Mouse (Mus musculus): ENCODE results near the gene Tmem222.

The Tmem222 gene

GRCm38 (mm10) chr4:133251214-133251613 lies 26.4 kb downstream of the Tmem222 start:
- DNase-seq (ENCODE audit: low spot score in 2 of 2) = no peak

- peak; percentile 67 to 84 for DNase-seq (ENCODE audit: low spot score in 2 of 2)
Observed at GRCm38 (mm10) chr4:133250609-133251008, 27.0 kb downstream of the Tmem222 start.

- DNase-seq (ENCODE audit: low spot score in 2 of 2) = peak in 1 of 2 experiments; percentile 16
Observed at GRCm38 (mm10) chr4:133247806-133248449, 29.7 kb downstream of the Tmem222 start.

GRCm38 (mm10) chr4:133247072-133247471 lies 30.5 kb downstream of the Tmem222 start:
- DNase-seq (ENCODE audit: low spot score in 2 of 2) = no peak

GRCm38 (mm10) chr4:133244289-133244688 lies 33.3 kb downstream of the Tmem222 start:
- no peak for DNase-seq (ENCODE audit: low spot score in 2 of 2)

- no peak for DNase-seq (ENCODE audit: low spot score in 2 of 2)
Observed at GRCm38 (mm10) chr4:133243538-133243937, 34.1 kb downstream of the Tmem222 start.

- no peak for DNase-seq (ENCODE audit: low spot score in 2 of 2)
Observed at GRCm38 (mm10) chr4:133242710-133243109, 34.9 kb downstream of the Tmem222 start.

- DNase-seq (ENCODE audit: low spot score in 2 of 2) = no peak
Observed at GRCm38 (mm10) chr4:133241910-133242309, 35.7 kb downstream of the Tmem222 start.

- peak; percentile 82 to 87 for DNase-seq (ENCODE audit: low spot score in 2 of 2)
Observed at GRCm38 (mm10) chr4:133240934-133241908, 36.4 kb downstream of the Tmem222 start.

- peak in 1 of 2 experiments; percentile 21 for DNase-seq (ENCODE audit: low spot score in 2 of 2)
Observed at GRCm38 (mm10) chr4:133240490-133240921, 37.1 kb downstream of the Tmem222 start, which contains the start of gene Map3k6. Gene Map3k6, plus strand, starts transcription at chr4:133240818.

- peak in 1 of 2 experiments; percentile 47 for DNase-seq (ENCODE audit: low spot score in 2 of 2)
Observed at GRCm38 (mm10) chr4:133237911-133238310, 39.7 kb downstream of the Tmem222 start.

- DNase-seq (ENCODE audit: low spot score in 2 of 2) = no peak
Observed at GRCm38 (mm10) chr4:133235415-133235814, 42.2 kb downstream of the Tmem222 start.

GRCm38 (mm10) chr4:133234771-133235170 lies 42.8 kb downstream of the Tmem222 start:
- DNase-seq (ENCODE audit: low spot score in 2 of 2) = no peak

GRCm38 (mm10) chr4:133233285-133233976 lies 44.2 kb downstream of the Tmem222 start:
- DNase-seq (ENCODE audit: low spot score in 2 of 2) = no peak

GRCm38 (mm10) chr4:133229582-133229981 lies 48.0 kb downstream of the Tmem222 start:
- no peak for DNase-seq (ENCODE audit: low spot score in 2 of 2)

GRCm38 (mm10) chr4:133227636-133228035 lies 50.0 kb downstream of the Tmem222 start:
- no peak for DNase-seq (ENCODE audit: low spot score in 2 of 2)

GRCm38 (mm10) chr4:133226073-133226472 lies 51.5 kb downstream of the Tmem222 start:
- DNase-seq (ENCODE audit: low spot score in 2 of 2) = no peak

- DNase-seq (ENCODE audit: low spot score in 2 of 2) = no peak
Observed at GRCm38 (mm10) chr4:133223875-133224274, 53.7 kb downstream of the Tmem222 start.

GRCm38 (mm10) chr4:133221701-133222100 lies 55.9 kb downstream of the Tmem222 start:
- DNase-seq (ENCODE audit: low spot score in 2 of 2) = no peak

GRCm38 (mm10) chr4:133220656-133221055 lies 56.9 kb downstream of the Tmem222 start:
- DNase-seq (ENCODE audit: low spot score in 2 of 2) = no peak

- DNase-seq (ENCODE audit: low spot score in 2 of 2) = no peak
Observed at GRCm38 (mm10) chr4:133218745-133219144, 58.8 kb downstream of the Tmem222 start.

GRCm38 (mm10) chr4:133217641-133218040 lies 60.0 kb downstream of the Tmem222 start:
- peak; percentile 64 to 76 for DNase-seq (ENCODE audit: low spot score in 2 of 2)

Data from natural killer cell, adult 2 months (primary cell).